Mouse (Mus musculus) forebrain, embryonic 16.5 days (tissue): ENCODE measurements around the gene Ino80b. TPM values are rescaled to one million over a fixed set of nuclear protein-coding genes. Genes with fewer than 3 reads are reported as not detected.
A peak's percentile ranks its signal among the peaks of the same experiment; 100 is the strongest.

Source experiments
- microRNA counts: library from miRNA; unstranded; fragments of <30 nt; microRNA quantifications from one replicate; lab custom pipeline; 2016
- microRNA-seq: library from miRNA; unstranded; fragments of <30 nt; microRNA quantifications from one replicate; pipeline ENCODE4, GENCODE M21; 2017
- polyA plus RNA-seq: library from polyadenylated mRNA; unstranded; fragments of >200 nt; fragmentation: Nextera tagmentation; extraction: Ambion mirVana; gene quantifications from 2 replicates; pipeline ENCODE4 v1.2.1, GENCODE M21; 2015

Ino80b gene
- polyA plus RNA-seq, 1 experiment from 2014 or later, result 14.4 TPM

MicroRNA genes within 50 kb of the gene (microRNA counts, 519-probe panel; counts per million panel counts)
- microRNA mmu-miR-3470a+mmu-miR-3470b (lab: Ali Mortazavi, UCI), result 1,958 counts per million, percentile 27 among the panel's probes with 10 or more counts

Small RNA genes lying within 50 kb of the gene (microRNA-seq; reads per million reads assigned to microRNA genes)
- not detected for gene Mir3470a

Other genes with a start within 250 kb of the Ino80b start
- gene Sema4f, start 185.7 kb downstream of the Ino80b start, polyA plus RNA-seq, result 16.3 and 18.7 TPM in 2 replicates
- not detected in 2 replicates for gene M1ap, start 178.5 kb downstream of the Ino80b start, polyA plus RNA-seq
- gene Dok1, start 92.0 kb downstream of the Ino80b start, polyA plus RNA-seq, result 2.0 and 2.1 TPM in 2 replicates
- 5.3 and 6.0 TPM in 2 replicates for gene Loxl3, start 91.3 kb downstream of the Ino80b start, polyA plus RNA-seq
- 157 and 186 TPM in 2 replicates for gene Aup1, start 70.9 kb downstream of the Ino80b start, polyA plus RNA-seq
- gene Htra2, start 70.2 kb downstream of the Ino80b start, polyA plus RNA-seq, result 70.7 and 77.8 TPM in 2 replicates
- 0.30 and 0.31 TPM in 2 replicates for gene Dqx1, start 67.6 kb downstream of the Ino80b start, polyA plus RNA-seq
- gene Tlx2, start 55.1 kb downstream of the Ino80b start, polyA plus RNA-seq, result not detected in 2 replicates
- gene Pcgf1, start 47.6 kb downstream of the Ino80b start, polyA plus RNA-seq, result 45.5 and 46.5 TPM in 2 replicates
- not detected in 2 replicates for gene Lbx2, start 39.1 kb downstream of the Ino80b start, polyA plus RNA-seq
- gene Ccdc142, start 23.8 kb downstream of the Ino80b start, polyA plus RNA-seq, result 3.2 and 4.3 TPM in 2 replicates
- 4.1 and 4.9 TPM in 2 replicates for gene Gm42688, start 23.8 kb downstream of the Ino80b start, polyA plus RNA-seq
- 109 and 122 TPM in 2 replicates for gene Mrpl53, start 16.4 kb downstream of the Ino80b start, polyA plus RNA-seq
- gene Mogs, start 9.9 kb downstream of the Ino80b start, polyA plus RNA-seq, result 21.8 and 22.6 TPM in 2 replicates
- gene Wbp1, start 3.9 kb downstream of the Ino80b start, polyA plus RNA-seq, result 209 and 228 TPM in 2 replicates
- 6.9 and 7.4 TPM in 2 replicates for gene Rtkn, start 10.0 kb upstream of the Ino80b start, polyA plus RNA-seq
- gene Wdr54, start 31.0 kb upstream of the Ino80b start, polyA plus RNA-seq, result 18.2 and 21.7 TPM in 2 replicates
- gene 1700003E16Rik, start 31.0 kb upstream of the Ino80b start, polyA plus RNA-seq, result 7.8 and 9.4 TPM in 2 replicates
- gene Dctn1, start 40.5 kb upstream of the Ino80b start, polyA plus RNA-seq, result 150 and 158 TPM in 2 replicates
- 0.52 and 0.76 TPM in 2 replicates for gene Slc4a5, start 94.4 kb upstream of the Ino80b start, polyA plus RNA-seq
- 22.3 and 28.6 TPM in 2 replicates for gene Mthfd2, start 200.5 kb upstream of the Ino80b start, polyA plus RNA-seq
- gene Mob1a, start 200.6 kb upstream of the Ino80b start, polyA plus RNA-seq, result 30.2 and 36.6 TPM in 2 replicates
- 48.2 and 49.3 TPM in 2 replicates for gene Bola3, start 223.7 kb upstream of the Ino80b start, polyA plus RNA-seq